Mouse (Mus musculus): ENCODE data around the gene Grb10. TPM values are rescaled to one million over a fixed set of nuclear protein-coding genes. Genes with fewer than 3 reads are reported as not detected.

Grb10 gene
- 133 and 144 TPM in 2 replicates for polyA plus RNA-seq (2014; fragmentation: Nextera tagmentation; extraction: Ambion mirVana)

GRCm38 (mm10) chr11:12038470-12038985 lies at the start of gene Grb10:
Gene Grb10 (minus strand): TSS chr11:12038683.
- WGBS = 21% methylated on average over 10 of the region's 10 CpGs
- peak within 1 kb of the TSS; percentile 90 for H3K9ac ChIP-seq (ENCODE audit: low read length)

GRCm38 (mm10) chr11:12081638-12082037 lies 43.2 kb upstream of the Grb10 start:
- H3K4me1 ChIP-seq (ENCODE audit: control insufficient read depth, insufficient read depth, low read length) = no peaks in the 10 kb centered on the region
- no peak overlapping the region for H3K27ac ChIP-seq (ENCODE audit: low read depth, low read length)
- H3K27me3 ChIP-seq (ENCODE audit: control insufficient read depth, insufficient read depth, low read length) = no peaks in the 10 kb centered on the region
- WGBS = 84% methylated on average over 3 of the region's 3 CpGs
- no peak overlapping the region for H3K4me3 ChIP-seq (ENCODE audit: low read depth, low read length)
- ATAC-seq (ENCODE audit: low FRiP score) = no peak
- H3K36me3 ChIP-seq (ENCODE audit: control insufficient read depth, insufficient read depth, low read length) = no peaks in the 10 kb centered on the region
- no peak overlapping the region for H3K4me2 ChIP-seq
- no peak for DNase-seq (ENCODE audit: low spot score, missing footprints)
- H3K9ac ChIP-seq (ENCODE audit: low read length) = no peak overlapping the region
- H3K9me3 ChIP-seq (ENCODE audit: control insufficient read depth, low read length) = no peaks in the 10 kb centered on the region

More at GRCm38 (mm10) chr11:12038470-12038985, at the start of gene Grb10:
- Histone ChIP-seq H3K36me3 (ENCODE audit: control insufficient read depth, insufficient read depth, low read length) (no peaks in the 10 kb centered on the region), H3K4me3 (ENCODE audit: low read depth, low read length) (peak within 1 kb of the TSS; percentile 71), H3K27ac (ENCODE audit: low read depth, low read length) (peak within 1 kb of the TSS; percentile 84), H3K4me1 (ENCODE audit: control insufficient read depth, insufficient read depth, low read length) (peaks cover 3% of the 10 kb centered on the region; the same call in 1 of the 2 replicates), H3K27me3 (ENCODE audit: control insufficient read depth, insufficient read depth, low read length) (peaks cover 70% of the 10 kb centered on the region), H3K4me2 (peak within 1 kb of the TSS; percentile 58), H3K9me3 (ENCODE audit: control insufficient read depth, low read length) (no peaks in the 10 kb centered on the region)
- no peak for DNase-seq (ENCODE audit: low spot score, missing footprints)
- ATAC-seq (ENCODE audit: low FRiP score) = no peak

GRCm38 (mm10) chr11:12079231-12079630 lies 40.7 kb upstream of the Grb10 start:
- DNase-seq (ENCODE audit: low spot score, missing footprints) (no peak), ATAC-seq (ENCODE audit: low FRiP score) (no peak)
- Histone ChIP-seq H3K27me3 (ENCODE audit: control insufficient read depth, insufficient read depth, low read length) (no peaks in the 10 kb centered on the region), H3K4me3 (ENCODE audit: low read depth, low read length) (no peak overlapping the region), H3K27ac (ENCODE audit: low read depth, low read length) (no peak overlapping the region), H3K9me3 (ENCODE audit: control insufficient read depth, low read length) (no peaks in the 10 kb centered on the region), H3K4me2 (no peak overlapping the region), H3K36me3 (ENCODE audit: control insufficient read depth, insufficient read depth, low read length) (no peaks in the 10 kb centered on the region), H3K4me1 (ENCODE audit: control insufficient read depth, insufficient read depth, low read length) (no peaks in the 10 kb centered on the region), H3K9ac (ENCODE audit: low read length) (no peak overlapping the region)
- 83% methylated on average over 2 of the region's 2 CpGs for WGBS

GRCm38 (mm10) chr11:12075449-12075848 lies 37.0 kb upstream of the Grb10 start:
- Histone ChIP-seq H3K9ac (ENCODE audit: low read length) (no peak overlapping the region), H3K27me3 (ENCODE audit: control insufficient read depth, insufficient read depth, low read length) (no peaks in the 10 kb centered on the region), H3K4me3 (ENCODE audit: low read depth, low read length) (no peak overlapping the region), H3K9me3 (ENCODE audit: control insufficient read depth, low read length) (no peaks in the 10 kb centered on the region), H3K27ac (ENCODE audit: low read depth, low read length) (no peak overlapping the region), H3K4me1 (ENCODE audit: control insufficient read depth, insufficient read depth, low read length) (no peaks in the 10 kb centered on the region), H3K4me2 (no peak overlapping the region), H3K36me3 (ENCODE audit: control insufficient read depth, insufficient read depth, low read length) (no peaks in the 10 kb centered on the region)
- WGBS = 96% methylated on average over 1 of the region's 1 CpGs
- DNase-seq (ENCODE audit: low spot score, missing footprints) (no peak), ATAC-seq (ENCODE audit: low FRiP score) (no peak)

GRCm38 (mm10) chr11:12073394-12074226 lies 35.1 kb upstream of the Grb10 start:
- no peak for DNase-seq (ENCODE audit: low spot score, missing footprints)
- H3K9me3 ChIP-seq (ENCODE audit: control insufficient read depth, low read length) = no peaks in the 10 kb centered on the region
- H3K9ac ChIP-seq (ENCODE audit: low read length) = no peak overlapping the region
- H3K27me3 ChIP-seq (ENCODE audit: control insufficient read depth, insufficient read depth, low read length) = no peaks in the 10 kb centered on the region
- H3K36me3 ChIP-seq (ENCODE audit: control insufficient read depth, insufficient read depth, low read length) = no peaks in the 10 kb centered on the region
- WGBS = 86% methylated on average over 6 of the region's 6 CpGs
- H3K27ac ChIP-seq (ENCODE audit: low read depth, low read length) = no peak overlapping the region
- no peak for ATAC-seq (ENCODE audit: low FRiP score)
- H3K4me3 ChIP-seq (ENCODE audit: low read depth, low read length) = no peak overlapping the region
- H3K4me1 ChIP-seq (ENCODE audit: control insufficient read depth, insufficient read depth, low read length) = no peaks in the 10 kb centered on the region
- no peak overlapping the region for H3K4me2 ChIP-seq

- Histone ChIP-seq H3K4me2 (no peak overlapping the region), H3K9me3 (ENCODE audit: control insufficient read depth, low read length) (no peaks in the 10 kb centered on the region), H3K27me3 (ENCODE audit: control insufficient read depth, insufficient read depth, low read length) (no peaks in the 10 kb centered on the region), H3K4me3 (ENCODE audit: low read depth, low read length) (no peak overlapping the region), H3K36me3 (ENCODE audit: control insufficient read depth, insufficient read depth, low read length) (no peaks in the 10 kb centered on the region), H3K9ac (ENCODE audit: low read length) (no peak overlapping the region), H3K4me1 (ENCODE audit: control insufficient read depth, insufficient read depth, low read length) (no peaks in the 10 kb centered on the region), H3K27ac (ENCODE audit: low read depth, low read length) (no peak overlapping the region)
- 86% methylated on average over 3 of the region's 3 CpGs for WGBS
- no peak for ATAC-seq (ENCODE audit: low FRiP score)
- no peak for DNase-seq (ENCODE audit: low spot score, missing footprints)
These were observed 33.8 kb upstream of the Grb10 start for GRCm38 (mm10) chr11:12072322-12072721.

- ATAC-seq (ENCODE audit: low FRiP score) (no peak), DNase-seq (ENCODE audit: low spot score, missing footprints) (no peak)
- Histone ChIP-seq H3K9me3 (ENCODE audit: control insufficient read depth, low read length) (no peaks in the 10 kb centered on the region), H3K4me3 (ENCODE audit: low read depth, low read length) (no peak overlapping the region), H3K27ac (ENCODE audit: low read depth, low read length) (no peak overlapping the region), H3K36me3 (ENCODE audit: control insufficient read depth, insufficient read depth, low read length) (no peaks in the 10 kb centered on the region), H3K9ac (ENCODE audit: low read length) (no peak overlapping the region), H3K27me3 (ENCODE audit: control insufficient read depth, insufficient read depth, low read length) (no peaks in the 10 kb centered on the region), H3K4me1 (ENCODE audit: control insufficient read depth, insufficient read depth, low read length) (no peaks in the 10 kb centered on the region), H3K4me2 (no peak overlapping the region)
- 86% methylated on average over 4 of the region's 4 CpGs for WGBS
These were observed 20.5 kb upstream of the Grb10 start for GRCm38 (mm10) chr11:12059005-12059404.

- Histone ChIP-seq H3K9ac (ENCODE audit: low read length) (no peak overlapping the region), H3K27ac (ENCODE audit: low read depth, low read length) (no peak overlapping the region), H3K9me3 (ENCODE audit: control insufficient read depth, low read length) (no peaks in the 10 kb centered on the region), H3K4me3 (ENCODE audit: low read depth, low read length) (no peak overlapping the region), H3K27me3 (ENCODE audit: control insufficient read depth, insufficient read depth, low read length) (no peaks in the 10 kb centered on the region), H3K4me1 (ENCODE audit: control insufficient read depth, insufficient read depth, low read length) (no peaks in the 10 kb centered on the region), H3K36me3 (ENCODE audit: control insufficient read depth, insufficient read depth, low read length) (no peaks in the 10 kb centered on the region), H3K4me2 (no peak overlapping the region)
- WGBS = 69% methylated on average over 2 of the region's 2 CpGs
- no peak for ATAC-seq (ENCODE audit: low FRiP score)
- DNase-seq (ENCODE audit: low spot score, missing footprints) = no peak
These were observed 10.3 kb upstream of the Grb10 start for GRCm38 (mm10) chr11:12048547-12049327.

- H3K27me3 ChIP-seq (ENCODE audit: control insufficient read depth, insufficient read depth, low read length) = no peaks in the 10 kb centered on the region
- H3K4me1 ChIP-seq (ENCODE audit: control insufficient read depth, insufficient read depth, low read length) = no peaks in the 10 kb centered on the region
- H3K9me3 ChIP-seq (ENCODE audit: control insufficient read depth, low read length) = no peaks in the 10 kb centered on the region
- ATAC-seq (ENCODE audit: low FRiP score) (no peak), DNase-seq (ENCODE audit: low spot score, missing footprints) (no peak)
- no peak overlapping the region for H3K9ac ChIP-seq (ENCODE audit: low read length)
- H3K4me2 ChIP-seq = no peak overlapping the region
- no peak overlapping the region for H3K4me3 ChIP-seq (ENCODE audit: low read depth, low read length)
- H3K36me3 ChIP-seq (ENCODE audit: control insufficient read depth, insufficient read depth, low read length) = no peaks in the 10 kb centered on the region
- WGBS = 74% methylated on average over 1 of the region's 1 CpGs
- H3K27ac ChIP-seq (ENCODE audit: low read depth, low read length) = no peak overlapping the region
These were observed 9.7 kb upstream of the Grb10 start for GRCm38 (mm10) chr11:12048135-12048534.

Measured in midbrain, embryonic 11.5 days (tissue).